Mouse (Mus musculus): ENCODE measurements around the gene Eng. TPM values are rescaled to one million over a fixed set of nuclear protein-coding genes. Genes with fewer than 3 reads are reported as not detected.
A peak's percentile ranks its signal among the peaks of the same experiment; 100 is the strongest.

Gene Eng
- polyA plus RNA-seq, 1 experiment = 6.5 TPM

DNA sequence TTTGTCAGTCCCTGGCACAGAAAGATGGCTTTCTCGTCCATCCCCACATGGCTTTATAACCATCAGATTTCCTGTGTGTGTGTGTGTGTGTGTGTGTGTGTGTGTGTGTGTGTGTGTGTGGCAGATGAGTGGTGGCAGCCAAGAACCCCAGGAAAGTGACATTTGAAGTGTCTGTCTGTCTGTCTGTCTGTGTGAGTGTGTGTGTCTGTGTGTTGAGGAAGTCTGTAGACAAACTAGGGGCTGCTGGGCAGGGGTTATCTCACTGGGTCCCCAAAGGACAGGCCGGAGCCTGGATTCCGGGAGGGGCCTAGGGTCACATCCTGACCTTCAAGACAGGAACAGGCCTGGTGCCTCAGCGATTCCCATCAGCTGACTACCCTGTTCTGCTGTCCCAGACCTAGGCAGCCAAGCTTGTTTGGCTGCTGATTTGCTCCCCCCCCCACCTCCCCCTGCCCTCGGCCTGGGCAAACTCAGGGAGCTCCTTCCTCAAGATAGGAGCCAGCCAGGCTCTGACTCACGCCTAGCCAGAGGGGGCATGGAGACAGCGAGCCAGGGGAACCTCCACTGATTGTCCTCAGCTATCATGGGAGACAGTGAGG lies 15.2 kb downstream of the Eng start:
- no peak overlapping the region for H3K4me3 ChIP-seq (ENCODE audit: control insufficient read depth, low read depth, low read length)
- TF ChIP-seq POLR2A (IDR thresholded peaks at IDR 0.05; ENCODE audit: control insufficient read depth, low read depth, low read length) = no peak
- TF ChIP-seq CTCF (IDR thresholded peaks at IDR 0.05; ENCODE audit: control insufficient read depth, insufficient read depth, insufficient replicate concordance, low read depth, low read length) = no peak
- H3K27ac ChIP-seq (ENCODE audit: control insufficient read depth, insufficient read depth, low read depth, low read length) = 0 out of 2 replicates have a peak overlapping the region, but pooled peaks have one; percentile 15
- H3K4me1 ChIP-seq (ENCODE audit: control insufficient read depth, insufficient read depth, low read length) = peaks cover 3% of the 10 kb centered on the region; the same call in 1 of the 2 replicates
- no peaks in the 10 kb centered on the region for H3K36me3 ChIP-seq (ENCODE audit: control insufficient read depth, insufficient read depth, low read length)
- H3K27me3 ChIP-seq (ENCODE audit: control insufficient read depth, insufficient read depth, low read length) = no peaks in the 10 kb centered on the region

DNA sequence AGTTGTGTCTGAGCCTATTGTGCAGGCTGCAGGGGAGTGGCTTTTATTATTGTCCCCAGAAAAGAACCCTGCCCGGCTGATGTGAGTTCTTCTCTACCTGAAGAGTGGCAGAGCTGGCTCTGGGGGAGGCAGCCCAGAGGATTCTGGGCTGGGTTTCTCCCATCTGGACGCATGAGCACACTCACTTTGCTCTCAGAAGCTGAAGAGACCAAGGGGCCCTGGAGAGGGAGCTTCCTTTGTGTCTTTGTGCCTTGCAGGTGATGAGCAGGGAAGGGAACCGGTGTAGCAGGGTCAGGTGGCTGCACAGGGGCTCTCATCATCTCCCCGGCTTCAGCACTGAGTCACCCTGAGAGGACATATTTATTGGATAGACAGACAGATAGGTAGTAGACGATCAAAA lies 15.9 kb downstream of the Eng start:
- no peak overlapping the region for H3K4me3 ChIP-seq (ENCODE audit: control insufficient read depth, low read depth, low read length)
- H3K27me3 ChIP-seq (ENCODE audit: control insufficient read depth, insufficient read depth, low read length) = no peaks in the 10 kb centered on the region
- H3K4me1 ChIP-seq (ENCODE audit: control insufficient read depth, insufficient read depth, low read length) = peaks cover 3% of the 10 kb centered on the region; the same call in 1 of the 2 replicates
- 0 out of 2 replicates have a peak overlapping the region, but pooled peaks have one; percentile 15 for H3K27ac ChIP-seq (ENCODE audit: control insufficient read depth, insufficient read depth, low read depth, low read length)
- no peaks in the 10 kb centered on the region for H3K36me3 ChIP-seq (ENCODE audit: control insufficient read depth, insufficient read depth, low read length)
- TF ChIP-seq CTCF (IDR thresholded peaks at IDR 0.05; ENCODE audit: control insufficient read depth, insufficient read depth, insufficient replicate concordance, low read depth, low read length) = no peak
- TF ChIP-seq POLR2A (IDR thresholded peaks at IDR 0.05; ENCODE audit: control insufficient read depth, low read depth, low read length) = no peak

DNA sequence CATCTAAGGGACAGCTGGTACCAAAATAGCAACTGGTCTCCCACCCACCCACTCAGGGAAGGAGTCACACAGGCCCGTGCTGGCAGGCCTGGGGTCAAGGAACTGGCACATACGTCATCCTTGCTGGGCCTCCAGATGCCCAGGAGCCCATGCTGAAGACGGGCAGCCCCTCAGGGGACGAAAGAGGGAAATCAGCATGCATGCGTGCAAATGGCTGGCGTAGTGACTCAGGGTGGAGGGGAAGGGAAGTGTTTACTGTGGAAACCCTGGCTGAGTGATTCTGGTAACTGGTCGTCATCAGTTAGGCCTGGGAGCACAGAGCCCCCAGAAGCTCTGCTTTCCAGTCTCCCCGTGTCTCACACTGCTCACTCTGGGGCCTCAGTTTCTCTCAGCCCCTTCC lies 18.9 kb downstream of the Eng start:
- peaks cover 3% of the 10 kb centered on the region; the same call in 1 of the 2 replicates for H3K4me1 ChIP-seq (ENCODE audit: control insufficient read depth, insufficient read depth, low read length)
- H3K27me3 ChIP-seq (ENCODE audit: control insufficient read depth, insufficient read depth, low read length) = no peaks in the 10 kb centered on the region
- no peak overlapping the region for H3K4me3 ChIP-seq (ENCODE audit: control insufficient read depth, low read depth, low read length)
- no peak overlapping the region for H3K27ac ChIP-seq (ENCODE audit: control insufficient read depth, insufficient read depth, low read depth, low read length)
- no peak for TF ChIP-seq CTCF (IDR thresholded peaks at IDR 0.05; ENCODE audit: control insufficient read depth, insufficient read depth, insufficient replicate concordance, low read depth, low read length)
- no peak for TF ChIP-seq POLR2A (IDR thresholded peaks at IDR 0.05; ENCODE audit: control insufficient read depth, low read depth, low read length)
- no peaks in the 10 kb centered on the region for H3K36me3 ChIP-seq (ENCODE audit: control insufficient read depth, insufficient read depth, low read length)

DNA sequence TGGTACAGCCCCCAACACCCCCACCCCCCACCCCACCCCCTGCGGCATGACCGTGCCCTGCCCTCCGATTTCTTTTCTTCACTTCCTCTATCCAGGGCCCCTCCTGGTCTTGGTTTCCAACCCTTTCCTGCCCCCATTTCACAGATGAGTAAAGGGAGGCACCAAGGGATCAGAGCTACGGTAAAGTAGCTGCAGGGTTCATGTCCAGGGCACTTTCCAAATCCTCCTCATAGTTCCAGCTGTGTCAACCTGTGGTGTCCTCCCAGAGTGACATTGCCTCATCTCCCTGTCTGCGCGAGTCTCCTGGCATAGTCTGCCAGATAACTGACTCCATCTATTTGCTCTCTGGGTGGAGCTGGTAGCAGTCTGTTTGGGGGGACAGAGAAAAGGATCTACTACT lies 19.5 kb downstream of the Eng start:
- no peak overlapping the region for H3K27ac ChIP-seq (ENCODE audit: control insufficient read depth, insufficient read depth, low read depth, low read length)
- no peaks in the 10 kb centered on the region for H3K27me3 ChIP-seq (ENCODE audit: control insufficient read depth, insufficient read depth, low read length)
- TF ChIP-seq CTCF (IDR thresholded peaks at IDR 0.05; ENCODE audit: control insufficient read depth, insufficient read depth, insufficient replicate concordance, low read depth, low read length) (no peak), POLR2A (IDR thresholded peaks at IDR 0.05; ENCODE audit: control insufficient read depth, low read depth, low read length) (no peak)
- no peak overlapping the region for H3K4me3 ChIP-seq (ENCODE audit: control insufficient read depth, low read depth, low read length)
- no peaks in the 10 kb centered on the region for H3K36me3 ChIP-seq (ENCODE audit: control insufficient read depth, insufficient read depth, low read length)
- H3K4me1 ChIP-seq (ENCODE audit: control insufficient read depth, insufficient read depth, low read length) = peaks cover 3% of the 10 kb centered on the region; the same call in 1 of the 2 replicates

DNA sequence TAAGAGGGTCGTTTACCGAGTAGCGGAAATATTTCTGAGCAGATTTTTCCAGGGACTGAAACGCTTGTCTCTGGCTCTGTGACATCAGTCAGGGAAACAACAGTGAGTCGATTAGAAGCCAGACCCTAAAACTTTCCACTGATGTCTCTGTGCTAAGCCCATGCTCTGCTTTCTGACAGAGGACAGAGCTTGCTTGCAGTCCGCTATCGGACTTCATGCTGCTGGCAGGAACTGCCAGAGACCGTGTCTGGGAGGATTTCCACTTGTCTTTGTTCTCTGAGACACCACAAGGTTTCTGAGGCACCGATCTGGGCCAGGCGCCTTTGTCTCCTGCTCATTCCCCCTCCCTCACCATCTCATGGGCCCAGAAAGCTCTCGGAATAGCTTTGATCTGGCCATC lies 21.4 kb downstream of the Eng start:
- Histone ChIP-seq H3K4me3 (ENCODE audit: control insufficient read depth, low read depth, low read length) (no peak overlapping the region), H3K27ac (ENCODE audit: control insufficient read depth, insufficient read depth, low read depth, low read length) (no peak overlapping the region), H3K27me3 (ENCODE audit: control insufficient read depth, insufficient read depth, low read length) (no peaks in the 10 kb centered on the region), H3K4me1 (ENCODE audit: control insufficient read depth, insufficient read depth, low read length) (no peaks in the 10 kb centered on the region), H3K36me3 (ENCODE audit: control insufficient read depth, insufficient read depth, low read length) (no peaks in the 10 kb centered on the region)
- TF ChIP-seq POLR2A (IDR thresholded peaks at IDR 0.05; ENCODE audit: control insufficient read depth, low read depth, low read length) (no peak), CTCF (IDR thresholded peaks at IDR 0.05; ENCODE audit: control insufficient read depth, insufficient read depth, insufficient replicate concordance, low read depth, low read length) (no peak)

DNA sequence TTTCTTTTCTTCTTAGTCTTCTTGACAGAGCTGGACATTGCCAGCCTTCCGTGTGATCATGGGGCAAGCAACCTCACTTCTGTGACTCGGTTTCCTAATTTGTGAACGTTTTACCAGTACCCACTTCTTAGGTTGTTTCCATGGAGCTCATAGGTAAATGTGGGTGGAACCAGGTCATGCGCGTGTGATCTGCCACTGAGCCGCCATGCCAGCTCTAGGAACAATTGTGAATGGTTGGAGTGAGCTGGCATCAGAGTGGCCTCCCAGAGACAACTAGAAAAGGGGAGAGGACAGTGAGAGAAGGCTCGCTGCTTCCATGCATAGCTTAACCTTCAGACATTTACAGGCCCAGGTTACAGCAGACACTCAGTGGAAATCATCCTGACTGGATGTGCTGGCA lies 21.8 kb downstream of the Eng start:
- Histone ChIP-seq H3K4me3 (ENCODE audit: control insufficient read depth, low read depth, low read length) (no peak overlapping the region), H3K27ac (ENCODE audit: control insufficient read depth, insufficient read depth, low read depth, low read length) (no peak overlapping the region), H3K36me3 (ENCODE audit: control insufficient read depth, insufficient read depth, low read length) (no peaks in the 10 kb centered on the region), H3K4me1 (ENCODE audit: control insufficient read depth, insufficient read depth, low read length) (no peaks in the 10 kb centered on the region), H3K27me3 (ENCODE audit: control insufficient read depth, insufficient read depth, low read length) (no peaks in the 10 kb centered on the region)
- TF ChIP-seq POLR2A (IDR thresholded peaks at IDR 0.05; ENCODE audit: control insufficient read depth, low read depth, low read length) = no peak
- no peak for TF ChIP-seq CTCF (IDR thresholded peaks at IDR 0.05; ENCODE audit: control insufficient read depth, insufficient read depth, insufficient replicate concordance, low read depth, low read length)

DNA sequence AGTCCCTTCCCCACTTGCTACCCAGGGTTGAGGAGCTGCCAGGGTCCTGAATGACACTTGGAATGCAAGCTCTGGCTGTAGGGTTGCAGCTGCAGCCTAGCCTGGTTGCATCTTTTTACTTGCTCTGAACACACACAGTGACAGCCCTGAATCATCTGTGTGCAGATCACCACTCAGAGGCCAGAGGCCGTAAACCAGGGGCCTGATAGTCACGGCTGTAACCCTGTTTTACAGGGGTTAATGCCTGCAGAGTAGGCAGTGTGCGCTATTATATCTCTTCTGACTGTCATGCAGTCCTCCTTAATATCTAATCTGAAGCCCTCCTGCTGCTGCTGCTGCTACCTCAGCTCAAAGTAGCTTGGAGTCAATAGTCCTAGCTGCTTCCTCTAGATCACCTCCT lies 23.5 kb downstream of the Eng start:
- Histone ChIP-seq H3K4me1 (ENCODE audit: control insufficient read depth, insufficient read depth, low read length) (no peaks in the 10 kb centered on the region), H3K27me3 (ENCODE audit: control insufficient read depth, insufficient read depth, low read length) (no peaks in the 10 kb centered on the region), H3K27ac (ENCODE audit: control insufficient read depth, insufficient read depth, low read depth, low read length) (no peak overlapping the region), H3K4me3 (ENCODE audit: control insufficient read depth, low read depth, low read length) (no peak overlapping the region), H3K36me3 (ENCODE audit: control insufficient read depth, insufficient read depth, low read length) (no peaks in the 10 kb centered on the region)
- no peak for TF ChIP-seq CTCF (IDR thresholded peaks at IDR 0.05; ENCODE audit: control insufficient read depth, insufficient read depth, insufficient replicate concordance, low read depth, low read length)
- TF ChIP-seq POLR2A (IDR thresholded peaks at IDR 0.05; ENCODE audit: control insufficient read depth, low read depth, low read length) = no peak
